In genomic region chr17:40717055-40717454, GRCm38 (mm10) we compare ENCODE assay signal across 20 mouse cellular contexts. TPM values are rescaled to one million over a fixed set of nuclear protein-coding genes. Genes with fewer than 3 reads are reported as not detected.
DNase-seq lines count a peak whose midpoint lies in the region; ATAC-seq lines count a peak whose summit lies in the region.
"Had no signal": no experiment of that assay in that cellular context is flagged by ENCODE, and none has a peak within 500 bp of the region (broad histone marks: within the 10 kb centered on the region; RNA-seq: fewer than 3 reads in every experiment).

No protein-coding gene starts in this region.

- peak; percentile 66 for ATAC-seq in granulocyte monocyte progenitor cell, adult 5-6 weeks (replicated peaks; ENCODE audit: poor library complexity, severe bottlenecking)
- ATAC-seq in megakaryocyte, adult 5-6 weeks (ENCODE audit: poor library complexity, severe bottlenecking) = 0 out of 2 replicates have a peak, but pooled peaks have one; percentile 30

- DNase-seq in adrenal gland, adult 2 months = peak; percentile 32
- DNase-seq in adrenal gland, postnatal 10 days = peak; percentile 2
- DNase-seq in fat pad, adult 2 months (ENCODE audit: extremely low read depth, low read depth, low spot score) = peak; percentile 31

RNA-seq across cellular contexts. Expression of gene Esp1, which starts 9.9 kb away (rescaled TPM):
- not detected for total RNA-seq in adrenal gland, adult 2 months (2021)
- polyA plus RNA-seq in adrenal gland, adult 2 months (2012; rRNA removed) = not detected in 2 replicates
- total RNA-seq in adrenal gland, postnatal 10 days (2021) = not detected
- total RNA-seq in granulocyte monocyte progenitor cell, adult 5-6 weeks (2014; fragmentation: Nextera tagmentation) = not detected in 2 replicates
- total RNA-seq in granulocyte monocyte progenitor cell, adult 5-6 weeks (2017) = not detected in 2 replicates
- total RNA-seq in megakaryocyte, adult 5-6 weeks (2015) = not detected in 2 replicates
- total RNA-seq in megakaryocyte, adult 5-6 weeks (2017) = not detected in 2 replicates
- total RNA-seq: adrenal gland, adult 18-20 months; adrenal gland, postnatal 36 days; ES-E14; MEL had no signal
- polyA plus RNA-seq: C2C12; cerebellum, adult 2 months; cortical plate, adult 2 months; embryonic facial prominence, embryonic 10.5 days; embryonic facial prominence, embryonic 12.5 days; embryonic facial prominence, embryonic 14.5 days; forebrain, embryonic 10.5 days; forebrain, embryonic 12.5 days; forebrain, embryonic 14.5 days; forebrain, embryonic 16.5 days; frontal cortex, adult 2 months had no signal

Comparison
In these comparisons a context has a peak if more than half of its experiments do, and no peak if none do; other contexts are left out.
1. Peak in every context shown above with its lines: DNase-seq and ATAC-seq.